Comparison of ENCODE assay signal across 8 mouse cellular contexts in genomic region chr16:49965528-49966250, GRCm38 (mm10).
A peak's percentile ranks its signal among the peaks of the same experiment; 100 is the strongest.
DNase-seq lines count a peak whose midpoint lies in the region; ATAC-seq lines count a peak whose summit lies in the region.

No protein-coding gene starts in this region.

- H3K4me3 ChIP-seq in heart, embryonic 14.5 days (ENCODE audit: control insufficient read depth in 1 of 2, insufficient read depth in 1 of 2, low read depth in 1 of 2, low read length in 2 of 2) = no peak overlapping the region
- H3K4me3 ChIP-seq in heart, embryonic 10.5 days = no peak overlapping the region
- no peak overlapping the region for H3K4me3 ChIP-seq in liver, embryonic 13.5 days (replicated peaks)

- DNase-seq in heart, embryonic 10.5 days (ENCODE audit: low spot score) = no peak
- no peak for DNase-seq in liver, embryonic 13.5 days
- peak; percentile 61 for DNase-seq in splenic B cell, adult 2 months (ENCODE audit: low read depth, low spot score)
- DNase-seq in thymus, postnatal 4 days = no peak

- ATAC-seq in heart, embryonic 14.5 days (ENCODE audit: insufficient number of reproducible peaks, insufficient read depth, low FRiP score, low read depth) = no peak
- peak; percentile 1 for ATAC-seq in CD4-positive, CD25-positive, alpha-beta regulatory T cell, adult 4 months
- peak; percentile 50 for ATAC-seq in granulocyte monocyte progenitor cell, adult 5-6 weeks (replicated peaks; ENCODE audit: poor library complexity, severe bottlenecking)
- peak; percentile 73 for ATAC-seq in liver, embryonic 13.5 days (ENCODE audit: low read depth)
- no peak for ATAC-seq in megakaryocyte-erythroid progenitor cell, adult 5-6 weeks (replicated peaks; ENCODE audit: low FRiP score, low TSS enrichment, poor library complexity, severe bottlenecking)

- H3K9ac ChIP-seq in heart, embryonic 14.5 days (ENCODE audit: low read length) = no peak overlapping the region
- no peak overlapping the region for H3K9ac ChIP-seq in liver, embryonic 13.5 days

- no peaks in the 10 kb centered on the region for H3K36me3 ChIP-seq in heart, embryonic 14.5 days (ENCODE audit: control insufficient read depth, insufficient read depth, low read length)
- no peaks in the 10 kb centered on the region for H3K36me3 ChIP-seq in heart, embryonic 10.5 days
- H3K36me3 ChIP-seq in liver, embryonic 13.5 days = no peaks in the 10 kb centered on the region
- no peaks in the 10 kb centered on the region for H3K36me3 ChIP-seq in splenic B cell, adult 2 months (ENCODE audit: control insufficient read depth, insufficient read depth, low read length, poor library complexity, severe bottlenecking)

- WGBS in heart, embryonic 14.5 days = 47% methylated on average over 7 of the region's 7 CpGs
- WGBS in heart, embryonic 10.5 days = 52% methylated on average over 7 of the region's 7 CpGs
- WGBS in liver, embryonic 13.5 days (ENCODE audit: insufficient replicate concordance) = 54% methylated on average over 7 of the region's 7 CpGs

- no peaks in the 10 kb centered on the region for H3K27me3 ChIP-seq in heart, embryonic 14.5 days (ENCODE audit: control insufficient read depth, insufficient read depth, low read length)
- H3K27me3 ChIP-seq in heart, embryonic 10.5 days (ENCODE audit: insufficient read depth, poor library complexity, severe bottlenecking) = no peaks in the 10 kb centered on the region
- no peaks in the 10 kb centered on the region for H3K27me3 ChIP-seq in liver, embryonic 13.5 days
- H3K27me3 ChIP-seq in splenic B cell, adult 2 months (ENCODE audit: control insufficient read depth, insufficient read depth, low read length, poor library complexity, severe bottlenecking) = peaks cover 2% of the 10 kb centered on the region; the same call in 1 of the 2 replicates

- peaks cover 7 to 14% of the 10 kb centered on the region in 2 experiments for H3K4me1 ChIP-seq in heart, embryonic 14.5 days (ENCODE audit: control insufficient read depth in 2 of 2, insufficient read depth in 2 of 2, low read length in 2 of 2)
- peaks cover 13% of the 10 kb centered on the region for H3K4me1 ChIP-seq in heart, embryonic 10.5 days
- H3K4me1 ChIP-seq in liver, embryonic 13.5 days (replicated peaks) = peaks cover 25% of the 10 kb centered on the region

- H3K9me3 ChIP-seq in heart, embryonic 14.5 days (ENCODE audit: control insufficient read depth, low read length) = no peaks in the 10 kb centered on the region
- H3K9me3 ChIP-seq in heart, embryonic 10.5 days = no peaks in the 10 kb centered on the region
- H3K9me3 ChIP-seq in liver, embryonic 13.5 days (replicated peaks) = no peaks in the 10 kb centered on the region

- H3K27ac ChIP-seq in heart, embryonic 14.5 days (replicated peaks in 1 of 2; ENCODE audit: control insufficient read depth in 1 of 2, insufficient read depth in 1 of 2, low read depth in 2 of 2, low read length in 2 of 2) = peak overlapping the region; percentile 27 to 37; a peak in 1 of 4 replicates
- no peak overlapping the region for H3K27ac ChIP-seq in heart, embryonic 10.5 days
- H3K27ac ChIP-seq in liver, embryonic 13.5 days = 0 out of 2 replicates have a peak overlapping the region, but pooled peaks have one; percentile 48

- H3K4me2 ChIP-seq in heart, embryonic 14.5 days (ENCODE audit: low read length) = no peak overlapping the region
- no peak overlapping the region for H3K4me2 ChIP-seq in liver, embryonic 13.5 days

Comparison
In these comparisons a context has a peak if more than half of its experiments do, and no peak if none do; other contexts are left out.
1. ATAC-seq: peak in CD4-positive, CD25-positive, alpha-beta regulatory T cell, adult 4 months (single experiment), granulocyte monocyte progenitor cell, adult 5-6 weeks (single experiment) and liver, embryonic 13.5 days (single experiment); none in heart, embryonic 14.5 days (single experiment) and megakaryocyte-erythroid progenitor cell, adult 5-6 weeks (single experiment).